Mouse (Mus musculus) liver, embryonic 16.5 days (tissue): ENCODE data around the gene Mmachc. TPM values are rescaled to one million over a fixed set of nuclear protein-coding genes. Genes with fewer than 3 reads are reported as not detected.

Experiments
- ATAC-seq: fragments of 200-750 bp; cut with Nextera tagmentation; 2 replicates; pipeline ENCODE4 v1.8.0; 2017; ENCODE audit warnings: low read depth, mild to moderate bottlenecking, moderate number of reproducible peaks, moderate library complexity
- H3K27ac ChIP-seq: fragments of 300-500 bp; sonication (generic); 2 replicates; pipeline ENCODE4 v1.5.1; 2014; ENCODE audit warnings: mild to moderate bottlenecking, low read length
- H3K27me3 ChIP-seq: fragments of 300-500 bp; sonication (generic); 2 replicates; pipeline ENCODE4 v1.6.1; 2014; ENCODE audit warnings: low read depth, low read length, mixed read lengths; ENCODE audit not compliant: control insufficient read depth, insufficient read depth
- H3K36me3 ChIP-seq: fragments of 300-500 bp; sonication (generic); 2 replicates; pipeline ENCODE4 v1.6.1; 2014; ENCODE audit warnings: mild to moderate bottlenecking; ENCODE audit not compliant: control insufficient read depth, insufficient read depth
- H3K4me1 ChIP-seq: fragments of 300-500 bp; sonication (generic); 2 replicates; pipeline ENCODE4 v1.6.1; 2014; ENCODE audit warnings: low read depth, low read length, mixed read lengths; ENCODE audit not compliant: control insufficient read depth
- H3K4me2 ChIP-seq: fragments of 300-500 bp; sonication (generic); 2 replicates; pipeline ENCODE4 v1.6.1; 2014; ENCODE audit warnings: low read depth, low read length, mixed read lengths
- H3K4me3 ChIP-seq: fragments of 300-500 bp; sonication (generic); 2 replicates; pipeline ENCODE4 v1.5.1; 2014; ENCODE audit warnings: low read depth, mild to moderate bottlenecking, low read length
- H3K9ac ChIP-seq: fragments of 300-500 bp; sonication (generic); 2 replicates; pipeline ENCODE4 v1.6.1; 2014; ENCODE audit warnings: low read depth, low read length
- H3K9me3 ChIP-seq: fragments of 300-500 bp; sonication (generic); replicated peaks from 2 replicates; pipeline ENCODE4 v1.6.1; 2016; ENCODE audit warnings: low read length; ENCODE audit not compliant: control insufficient read depth
- WGBS: fragments of 180-500 bp; shearing (Covaris S2); extraction: QIAGEN DNeasy Blood & Tissue Kit; methylation state at CpG from one replicate; pipeline ENCODE4 v1.1.7; 2014; ENCODE audit not compliant: insufficient replicate concordance; 5-methylcytosine and 5-hydroxymethylcytosine counted together
- polyA plus RNA-seq: library from polyadenylated mRNA; unstranded; fragments of >200 nt; fragmentation: Nextera tagmentation; extraction: Ambion mirVana; gene quantifications from 2 replicates; pipeline ENCODE4 v1.2.1, GENCODE M21; 2015

Gene Mmachc
- polyA plus RNA-seq: 8.8 and 8.9 TPM in 2 replicates

DNA sequence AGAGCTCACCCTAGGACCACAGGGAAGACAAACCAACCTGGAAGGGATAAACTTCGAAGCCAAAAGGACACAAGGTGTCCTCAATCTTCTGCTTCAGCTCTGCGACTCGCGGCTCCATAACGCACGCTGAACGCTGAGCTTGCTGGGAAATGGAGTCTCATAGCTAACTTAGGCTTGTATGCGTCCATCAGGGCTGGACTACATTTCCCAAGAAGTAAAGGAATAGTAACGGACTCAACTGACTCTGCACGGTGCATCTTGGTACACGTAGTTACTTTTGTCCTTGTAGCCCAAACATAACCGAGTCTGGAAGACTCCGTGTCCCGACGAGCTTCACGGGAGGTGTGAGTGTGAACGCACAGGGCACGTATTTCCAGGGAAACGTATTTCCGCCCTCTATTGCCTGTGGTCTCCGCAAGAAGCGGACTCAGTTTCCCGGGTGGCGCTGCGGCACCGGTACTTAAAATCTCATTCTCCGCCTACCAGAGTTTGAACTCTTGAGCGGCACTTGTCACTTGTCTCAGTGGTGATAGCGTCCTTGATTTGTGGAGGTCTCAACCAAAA is at the start of gene Mmachc, which contains the start of gene Ccdc163:
Gene Mmachc (minus strand): TSS at position 206 of the 564 bp plus-strand sequence.
Gene Ccdc163 (plus strand): TSS at position 309 of the 564 bp plus-strand sequence.
- Histone ChIP-seq H3K4me3 (peak within 1 kb of the TSS; percentile 73), H3K27me3 (no peaks in the 10 kb centered on the region), H3K27ac (peak within 1 kb of the TSS; percentile 56; the same call in 1 of the 2 replicates), H3K36me3 (no peaks in the 10 kb centered on the region), H3K9ac (peak within 1 kb of the TSS; percentile 69), H3K4me2 (peak within 1 kb of the TSS; percentile 91), H3K4me1 (peaks cover 13% of the 10 kb centered on the region), H3K9me3 (no peaks in the 10 kb centered on the region)
- WGBS: under 1% methylated on average over 29 of the region's 29 CpGs
- peak; percentile 98 for ATAC-seq

- 65% methylated on average over 2 of the region's 2 CpGs for WGBS
- Histone ChIP-seq H3K27ac (no peak overlapping the region), H3K4me2 (no peak overlapping the region), H3K27me3 (no peaks in the 10 kb centered on the region), H3K4me3 (no peak overlapping the region), H3K36me3 (no peaks in the 10 kb centered on the region), H3K4me1 (no peaks in the 10 kb centered on the region; the same call in 1 of the 2 replicates), H3K9ac (no peak overlapping the region), H3K9me3 (no peaks in the 10 kb centered on the region)
- ATAC-seq: no peak
Observed at GRCm38 (mm10) chr4:116749750-116750149, 41.5 kb upstream of the Mmachc start.

GRCm38 (mm10) chr4:116738972-116739751 is 31.0 kb upstream of the Mmachc start:
- 45% methylated on average over 9 of the region's 9 CpGs for WGBS
- ATAC-seq: no peak
- Histone ChIP-seq H3K9me3 (no peaks in the 10 kb centered on the region), H3K4me2 (no peak overlapping the region), H3K27me3 (no peaks in the 10 kb centered on the region), H3K4me1 (no peaks in the 10 kb centered on the region), H3K27ac (no peak overlapping the region), H3K9ac (no peak overlapping the region), H3K4me3 (no peak overlapping the region), H3K36me3 (no peaks in the 10 kb centered on the region)

DNA sequence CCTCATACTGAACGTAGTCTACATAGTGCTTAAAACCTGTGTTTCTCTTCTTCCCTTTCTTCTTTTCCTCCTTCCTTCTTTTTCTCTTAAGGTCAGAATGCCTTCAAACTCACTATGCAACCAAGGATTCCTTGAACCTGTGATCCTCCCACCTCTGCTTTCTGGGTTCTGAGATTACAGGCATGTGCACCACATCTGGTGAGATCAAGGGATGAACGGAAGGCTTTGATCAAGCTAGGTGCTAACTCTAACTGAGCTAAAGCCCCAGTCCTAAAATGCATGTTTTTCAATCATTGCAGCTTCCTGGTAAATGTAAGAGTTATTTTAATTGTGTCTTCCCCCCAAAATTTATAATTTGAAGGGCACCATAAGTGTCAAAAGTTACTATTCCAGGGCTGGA is 26.8 kb upstream of the Mmachc start:
- Histone ChIP-seq H3K27ac (no peak overlapping the region), H3K9ac (no peak overlapping the region), H3K36me3 (no peaks in the 10 kb centered on the region), H3K4me1 (no peaks in the 10 kb centered on the region), H3K4me2 (no peak overlapping the region), H3K9me3 (no peaks in the 10 kb centered on the region), H3K4me3 (no peak overlapping the region), H3K27me3 (no peaks in the 10 kb centered on the region)
- ATAC-seq: no peak
- WGBS: 56% methylated on average over 2 of the region's 2 CpGs

DNA sequence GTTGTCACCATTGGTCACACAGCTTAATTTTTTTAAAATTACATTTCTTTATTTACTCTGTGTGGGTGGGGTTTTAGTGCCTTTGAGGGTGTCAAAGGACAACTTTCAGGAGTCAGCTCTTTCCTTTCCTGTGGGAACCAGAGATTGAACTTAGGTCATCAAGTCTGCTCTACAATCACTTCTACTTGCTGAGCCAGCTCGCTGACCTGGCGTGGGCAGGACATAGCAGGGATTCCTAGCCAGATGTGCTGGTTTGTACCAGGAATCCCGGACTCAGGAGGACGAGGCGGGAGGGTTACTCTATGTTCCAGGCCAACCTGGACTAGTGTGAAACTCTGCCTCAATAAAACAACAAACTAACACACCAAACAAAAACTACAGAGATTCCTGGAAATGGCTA is 24.1 kb upstream of the Mmachc start:
- no peaks in the 10 kb centered on the region; the same call in 1 of the 2 replicates for H3K4me1 ChIP-seq
- ATAC-seq: no peak
- H3K27me3 ChIP-seq: no peaks in the 10 kb centered on the region
- H3K4me3 ChIP-seq: no peak overlapping the region
- no peaks in the 10 kb centered on the region for H3K9me3 ChIP-seq
- no peaks in the 10 kb centered on the region for H3K36me3 ChIP-seq
- no peak overlapping the region for H3K4me2 ChIP-seq
- H3K27ac ChIP-seq: no peak overlapping the region
- WGBS: 59% methylated on average over 5 of the region's 5 CpGs
- H3K9ac ChIP-seq: no peak overlapping the region

DNA sequence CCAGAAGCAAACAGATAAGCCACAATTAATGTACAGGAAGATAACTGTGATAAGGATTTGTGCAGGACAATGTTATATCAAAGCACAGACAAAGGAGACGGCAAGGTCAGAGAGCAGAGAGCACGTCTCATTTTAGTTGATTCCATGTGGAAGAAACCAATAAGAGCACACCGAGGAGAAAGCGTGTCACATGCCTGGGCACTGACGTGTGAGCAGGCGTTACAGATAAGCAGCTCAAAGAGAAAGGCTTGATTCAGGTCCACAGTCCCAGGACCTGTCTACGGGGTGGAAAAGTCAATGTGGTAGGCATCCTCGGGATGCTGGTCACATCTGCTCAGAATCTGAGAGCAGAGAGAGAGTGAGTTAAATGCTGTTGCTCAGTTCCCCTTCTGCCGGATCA is 22.9 kb upstream of the Mmachc start:
- no peaks in the 10 kb centered on the region for H3K36me3 ChIP-seq
- 53% methylated on average over 9 of the region's 9 CpGs for WGBS
- H3K4me2 ChIP-seq: no peak overlapping the region
- no peaks in the 10 kb centered on the region; the same call in 1 of the 2 replicates for H3K4me1 ChIP-seq
- ATAC-seq: no peak
- no peak overlapping the region for H3K27ac ChIP-seq
- no peak overlapping the region for H3K9ac ChIP-seq
- H3K4me3 ChIP-seq: no peak overlapping the region
- H3K27me3 ChIP-seq: no peaks in the 10 kb centered on the region
- no peaks in the 10 kb centered on the region for H3K9me3 ChIP-seq

- ATAC-seq: no peak
- Histone ChIP-seq H3K36me3 (no peaks in the 10 kb centered on the region), H3K4me1 (no peaks in the 10 kb centered on the region; the same call in 1 of the 2 replicates), H3K4me3 (no peak overlapping the region), H3K9ac (no peak overlapping the region), H3K27ac (no peak overlapping the region), H3K9me3 (no peaks in the 10 kb centered on the region), H3K4me2 (no peak overlapping the region), H3K27me3 (no peaks in the 10 kb centered on the region)
- 71% methylated on average over 3 of the region's 3 CpGs for WGBS
Observed at GRCm38 (mm10) chr4:116729532-116729931, 21.3 kb upstream of the Mmachc start.

DNA sequence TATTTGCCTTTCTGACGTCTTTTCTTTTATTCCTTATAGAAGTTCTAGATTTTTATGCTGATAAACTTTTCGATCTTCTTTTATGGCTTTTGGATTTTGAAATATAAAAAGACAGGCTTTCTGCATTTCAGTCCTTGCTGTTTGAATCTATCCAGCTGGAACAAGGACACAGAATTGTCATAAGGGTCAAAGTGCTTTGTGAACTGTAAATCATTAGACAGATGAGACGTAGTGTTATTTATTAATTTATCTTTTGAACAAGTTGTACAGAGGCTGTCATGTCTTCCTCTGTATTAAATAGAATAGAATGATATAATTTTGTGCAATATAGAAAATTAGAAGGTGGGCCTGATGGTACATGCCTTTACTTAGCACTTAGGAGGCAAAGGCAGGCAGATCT is 19.2 kb upstream of the Mmachc start:
- WGBS: 48% methylated on average over 3 of the region's 3 CpGs
- no peak overlapping the region for H3K4me3 ChIP-seq
- no peaks in the 10 kb centered on the region for H3K9me3 ChIP-seq
- no peak overlapping the region for H3K27ac ChIP-seq
- no peaks in the 10 kb centered on the region for H3K36me3 ChIP-seq
- H3K27me3 ChIP-seq: no peaks in the 10 kb centered on the region
- no peak overlapping the region for H3K9ac ChIP-seq
- peaks cover under 1% of the 10 kb centered on the region for H3K4me1 ChIP-seq
- no peak overlapping the region for H3K4me2 ChIP-seq
- no peak for ATAC-seq

DNA sequence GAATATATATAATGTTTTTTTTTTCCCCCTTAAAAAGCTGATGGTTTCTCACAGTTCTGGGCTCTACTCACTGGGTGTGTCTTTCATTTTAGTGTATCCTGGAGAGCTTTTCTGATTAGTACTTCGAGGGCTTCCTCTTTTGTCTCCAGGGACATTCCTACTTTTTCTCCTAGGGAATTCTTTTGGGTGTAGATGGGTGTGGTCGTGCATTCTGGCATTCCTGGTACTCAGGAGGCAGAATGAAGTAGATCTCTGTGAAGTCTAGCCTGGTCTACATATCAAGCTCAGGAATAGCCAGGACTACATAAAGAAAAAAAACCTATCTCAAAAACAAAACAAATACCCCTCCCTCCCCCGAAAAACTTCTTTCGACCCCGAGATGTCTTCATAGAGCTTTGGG is 17.2 kb upstream of the Mmachc start:
- no peaks in the 10 kb centered on the region for H3K36me3 ChIP-seq
- peaks cover 9% of the 10 kb centered on the region for H3K4me1 ChIP-seq
- no peak for ATAC-seq
- WGBS: 61% methylated on average over 5 of the region's 5 CpGs
- no peak overlapping the region for H3K4me2 ChIP-seq
- no peak overlapping the region for H3K4me3 ChIP-seq
- no peak overlapping the region for H3K27ac ChIP-seq
- peaks cover 2% of the 10 kb centered on the region; the same call in 1 of the 2 replicates for H3K27me3 ChIP-seq
- H3K9me3 ChIP-seq: no peaks in the 10 kb centered on the region
- no peak overlapping the region for H3K9ac ChIP-seq
